Mouse (Mus musculus) embryo, embryonic 11.5 days (tissue): ENCODE data around the gene Gm10721.
"Not testable (repeated sequence)": the region's sequence is repeated elsewhere in the genome, so short reads cannot be mapped to it uniquely, and the experiment has no call there.

Source experiments
- DNase-seq: peaks from one replicate; pipeline ENCODE4 v3.0.0-alpha.2; 2012; ENCODE audit warnings: low read depth, low spot score

Gene Gm10721

DNA sequence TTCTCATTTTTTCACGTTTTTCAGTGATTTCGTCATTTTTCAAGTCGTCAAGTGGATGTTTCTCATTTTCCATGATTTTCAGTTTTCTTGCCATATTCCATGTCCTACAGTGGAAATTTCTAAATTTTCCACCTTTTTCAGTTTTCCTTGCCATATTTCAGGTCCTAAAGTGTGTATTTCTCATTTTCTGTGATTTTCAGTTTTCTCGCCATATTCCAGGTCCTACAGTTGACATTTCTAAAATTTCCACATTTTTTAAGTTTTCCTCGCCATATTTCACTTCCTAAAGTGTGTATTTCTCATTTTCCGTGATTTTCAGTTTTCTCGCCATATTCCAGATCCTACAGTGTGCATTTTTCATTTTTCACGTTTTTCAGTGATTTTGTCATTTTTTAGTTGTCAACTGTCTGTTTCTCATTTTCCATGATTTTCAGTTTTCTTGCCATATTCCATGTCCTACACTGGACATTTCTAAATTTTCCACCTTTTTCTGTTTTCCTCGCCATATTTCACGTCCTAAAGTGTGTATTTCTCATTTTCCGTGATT is at the start of gene Gm10721:
TSS of gene Gm10721 (plus strand) at position 408 of the 547 bp plus-strand sequence.
- DNase-seq = not testable (repeated sequence)

DNA sequence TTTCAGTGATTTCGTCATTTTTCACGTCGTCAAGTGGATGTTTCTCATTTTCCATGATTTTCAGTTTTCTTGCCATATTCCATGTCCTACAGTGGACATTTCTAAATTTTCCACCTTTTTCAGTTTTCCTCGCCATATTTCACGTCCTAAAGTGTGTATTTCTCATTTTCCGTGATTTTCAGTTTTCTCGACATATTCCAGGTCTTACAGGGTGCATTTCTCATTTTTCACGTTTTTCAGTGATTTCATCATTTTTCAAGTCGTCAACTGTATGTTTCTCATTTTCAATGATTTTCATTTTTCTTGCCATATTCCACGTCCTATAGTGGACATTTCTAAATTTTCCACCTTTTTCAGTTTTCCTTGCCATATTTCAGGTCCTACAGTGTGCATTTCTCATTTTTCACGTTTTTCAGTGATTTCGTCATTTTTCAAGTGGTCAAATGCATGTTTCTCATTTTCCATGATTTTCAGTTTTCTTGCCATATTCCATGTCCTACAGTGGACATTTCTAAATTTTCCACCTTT is 12.4 kb upstream of the Gm10721 start, which contains the start of gene Gm10722:
TSS of gene Gm10722 (plus strand) at position 478 of the 528 bp plus-strand sequence.
- DNase-seq = peak; percentile 27

DNA sequence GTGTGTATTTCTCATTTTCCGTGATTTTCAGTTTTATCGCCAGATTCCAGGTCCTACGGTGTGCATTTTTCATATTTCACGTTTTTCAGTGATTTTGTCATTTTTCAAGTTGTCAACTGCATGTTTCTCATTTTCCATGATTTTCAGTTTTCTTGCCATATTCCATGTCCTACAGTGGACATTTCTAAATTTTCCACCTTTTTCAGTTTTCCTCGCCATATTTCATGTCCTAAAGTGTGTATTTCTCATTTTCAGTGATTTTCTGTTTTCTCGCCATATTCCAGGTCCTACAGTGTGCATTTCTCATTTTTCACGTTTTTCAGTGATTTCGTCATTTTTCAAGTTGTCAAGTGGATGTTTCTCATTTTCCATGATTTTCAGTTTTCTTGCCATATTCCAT is 11.9 kb upstream of the Gm10721 start:
- not testable (repeated sequence) for DNase-seq

DNA sequence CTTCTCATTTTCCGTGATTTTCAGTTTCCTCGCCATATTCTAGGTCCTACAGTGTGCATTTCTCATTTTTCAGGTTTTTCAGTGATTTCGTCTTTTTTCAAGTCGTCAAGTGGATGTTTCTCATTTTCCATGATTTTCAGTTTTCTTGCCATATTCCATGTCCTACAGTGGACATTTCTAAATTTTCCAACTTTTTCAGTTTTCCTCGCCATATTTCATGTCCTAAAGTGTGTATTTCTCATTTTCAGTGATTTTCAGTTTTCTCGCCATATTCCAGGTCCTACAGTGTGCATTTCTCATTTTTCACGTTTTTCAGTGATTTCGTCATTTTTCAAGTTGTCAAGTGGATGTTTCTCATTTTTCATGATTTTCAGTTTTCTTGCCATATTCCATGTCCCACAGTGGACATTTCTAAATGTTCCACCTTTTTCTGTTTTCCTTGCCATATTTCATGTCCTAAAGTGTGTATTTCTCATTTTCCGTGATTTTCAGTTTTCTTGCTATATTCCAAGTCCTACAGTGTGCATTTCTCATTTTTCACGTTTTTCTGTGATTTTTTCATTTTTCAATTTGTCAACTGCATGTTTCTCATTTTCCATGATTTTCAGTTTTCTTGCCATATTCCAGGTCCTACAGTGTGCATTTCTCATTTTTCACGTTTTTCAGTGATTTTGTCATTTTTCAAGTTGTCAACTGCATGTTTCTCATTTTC is 10.8 kb upstream of the Gm10721 start:
- DNase-seq = peak; percentile 9

DNA sequence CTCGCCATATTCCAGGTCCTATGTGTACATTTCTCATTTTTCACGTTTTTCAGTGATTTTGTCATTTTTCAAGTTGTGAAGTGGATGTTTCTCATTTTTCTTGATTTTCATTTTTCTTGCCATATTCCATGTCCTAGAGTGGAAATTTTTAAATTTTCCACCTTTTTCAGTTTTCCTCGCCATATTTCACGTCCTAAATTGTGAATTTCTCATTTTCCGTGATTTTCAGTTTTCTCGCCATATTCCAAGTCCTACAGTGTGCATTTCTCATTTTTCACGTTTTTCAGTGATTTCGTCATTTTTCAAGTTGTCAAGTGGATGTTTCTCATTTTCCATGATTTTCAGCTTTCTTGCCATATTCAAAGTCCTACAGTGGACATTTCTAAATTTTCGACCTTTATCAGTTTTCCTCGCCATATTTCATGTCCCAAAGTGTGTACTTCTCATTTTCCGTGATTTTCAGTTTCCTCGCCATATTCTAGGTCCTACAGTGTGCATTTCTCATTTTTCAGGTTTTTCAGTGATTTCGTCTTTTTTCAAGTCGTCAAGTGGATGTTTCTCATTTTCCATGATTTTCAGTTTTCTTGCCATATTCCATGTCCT is 10.0 kb upstream of the Gm10721 start, which contains the start of gene Gm11168:
TSS of gene Gm11168 (plus strand) at position 553 of the 603 bp plus-strand sequence.
- not testable (repeated sequence) for DNase-seq

DNA sequence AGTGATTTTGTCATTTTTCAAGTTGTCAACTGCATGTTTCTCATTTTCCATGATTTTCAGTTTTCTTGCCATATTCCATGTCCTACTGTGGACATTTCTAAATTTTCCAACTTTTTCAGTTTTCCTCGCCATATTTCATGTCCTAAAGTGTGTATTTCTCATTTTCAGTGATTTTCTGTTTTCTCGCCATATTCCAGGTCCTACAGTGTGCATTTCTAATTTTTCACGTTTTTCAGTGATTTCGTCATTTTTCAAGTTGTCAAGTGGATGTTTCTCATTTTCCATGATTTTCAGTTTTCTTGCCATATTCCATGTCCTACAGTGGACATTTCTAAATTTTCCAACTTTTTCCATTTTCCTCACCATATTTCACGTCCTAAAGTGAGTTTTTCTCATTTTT is 6.8 kb upstream of the Gm10721 start:
- not testable (repeated sequence) for DNase-seq

DNA sequence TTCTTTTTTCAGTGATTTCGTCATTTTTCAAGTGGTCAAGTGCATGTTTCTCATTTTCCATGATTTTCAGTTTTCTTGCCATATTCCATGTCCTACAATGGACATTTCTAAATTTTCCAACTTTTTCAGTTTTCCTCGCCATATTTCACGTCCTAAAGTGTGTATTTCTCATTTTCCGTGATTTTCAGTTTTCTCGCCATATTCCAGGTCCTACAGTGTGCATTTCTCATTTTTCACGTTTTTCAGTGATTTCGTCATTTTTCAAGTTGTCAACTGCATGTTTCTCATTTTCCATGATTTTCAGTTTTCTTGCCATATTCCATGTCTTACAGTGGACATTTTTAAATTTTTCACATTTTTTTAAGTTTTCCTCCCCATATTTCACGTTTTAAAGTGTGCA is 6.3 kb upstream of the Gm10721 start:
- DNase-seq = not testable (repeated sequence)

DNA sequence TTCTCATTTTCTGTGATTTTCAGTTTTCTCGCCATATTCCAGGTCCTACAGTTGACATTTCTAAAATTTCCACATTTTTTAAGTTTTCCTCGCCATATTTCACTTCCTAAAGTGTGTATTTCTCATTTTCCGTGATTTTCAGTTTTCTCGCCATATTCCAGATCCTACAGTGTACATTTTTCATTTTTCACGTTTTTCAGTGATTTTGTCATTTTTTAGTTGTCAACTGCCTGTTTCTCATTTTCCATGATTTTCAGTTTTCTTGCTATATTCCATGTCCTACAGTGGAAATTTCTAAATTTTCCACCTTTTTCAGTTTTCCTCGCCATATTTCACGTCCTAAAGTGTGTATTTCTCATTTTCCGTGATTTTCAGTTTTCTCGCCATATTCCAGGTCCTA is 5.7 kb upstream of the Gm10721 start:
- DNase-seq = peak; percentile 14

DNA sequence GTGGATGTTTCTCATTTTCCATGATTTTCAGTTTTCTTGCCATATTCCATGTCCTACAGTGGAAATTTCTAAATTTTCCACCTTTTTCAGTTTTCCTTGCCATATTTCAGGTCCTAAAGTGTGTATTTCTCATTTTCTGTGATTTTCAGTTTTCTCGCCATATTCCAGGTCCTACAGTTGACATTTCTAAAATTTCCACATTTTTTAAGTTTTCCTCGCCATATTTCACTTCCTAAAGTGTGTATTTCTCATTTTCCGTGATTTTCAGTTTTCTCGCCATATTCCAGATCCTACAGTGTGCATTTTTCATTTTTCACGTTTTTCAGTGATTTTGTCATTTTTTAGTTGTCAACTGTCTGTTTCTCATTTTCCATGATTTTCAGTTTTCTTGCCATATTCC is 3.6 kb upstream of the Gm10721 start:
- not testable (repeated sequence) for DNase-seq

DNA sequence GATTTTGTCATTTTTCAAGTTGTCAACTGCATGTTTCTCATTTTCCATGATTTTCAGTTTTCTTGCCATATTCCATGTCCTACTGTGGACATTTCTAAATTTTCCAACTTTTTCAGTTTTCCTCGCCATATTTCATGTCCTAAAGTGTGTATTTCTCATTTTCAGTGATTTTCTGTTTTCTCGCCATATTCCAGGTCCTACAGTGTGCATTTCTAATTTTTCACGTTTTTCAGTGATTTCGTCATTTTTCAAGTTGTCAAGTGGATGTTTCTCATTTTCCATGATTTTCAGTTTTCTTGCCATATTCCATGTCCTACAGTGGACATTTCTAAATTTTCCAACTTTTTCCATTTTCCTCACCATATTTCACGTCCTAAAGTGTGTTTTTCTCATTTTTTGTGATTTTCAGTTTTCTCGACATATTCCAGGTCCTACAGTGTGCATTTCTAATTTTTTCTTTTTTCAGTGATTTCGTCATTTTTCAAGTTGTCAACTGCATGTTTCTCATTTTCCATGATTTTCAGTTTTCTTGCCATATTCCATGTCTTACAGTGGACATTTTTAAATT is 802 bp upstream of the Gm10721 start:
- not testable (repeated sequence) for DNase-seq

DNA sequence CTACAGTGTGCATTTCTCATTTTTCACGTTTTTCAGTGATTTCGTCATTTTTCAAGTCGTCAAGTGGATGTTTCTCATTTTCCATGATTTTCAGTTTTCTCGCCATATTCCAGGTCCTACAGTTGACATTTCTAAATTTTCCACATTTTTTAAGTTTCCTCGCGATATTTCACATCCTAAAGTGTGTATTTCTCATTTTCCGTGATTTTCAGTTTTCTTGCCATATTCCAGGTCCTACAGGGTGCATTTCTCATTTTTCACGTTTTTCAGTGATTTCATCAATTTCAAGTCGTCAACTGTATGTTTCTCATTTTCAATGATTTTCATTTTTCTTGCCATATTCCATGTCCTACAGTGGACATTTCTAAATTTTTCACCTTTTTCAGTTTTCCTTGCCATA is 2.4 kb downstream of the Gm10721 start, which contains the start of gene Gm10720:
TSS of gene Gm10720 (plus strand) at position 301 of the 400 bp plus-strand sequence.
- not testable (repeated sequence) for DNase-seq

DNA sequence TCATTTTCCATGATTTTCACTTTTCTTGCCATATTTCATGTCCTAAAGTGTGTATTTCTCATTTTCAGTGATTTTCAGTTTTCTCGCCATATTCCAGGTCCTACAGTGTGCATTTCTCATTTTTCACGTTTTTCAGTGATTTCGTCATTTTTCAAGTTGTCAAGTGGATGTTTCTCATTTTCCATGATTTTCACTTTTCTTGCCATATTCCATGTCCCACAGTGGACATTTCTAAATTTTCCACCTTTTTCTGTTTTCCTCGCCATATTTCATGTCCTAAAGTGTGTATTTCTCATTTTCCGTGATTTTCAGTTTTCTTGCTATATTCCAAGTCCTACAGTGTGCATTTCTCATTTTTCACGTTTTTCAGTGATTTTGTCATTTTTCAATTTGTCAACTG is 3.0 kb downstream of the Gm10721 start:
- not testable (repeated sequence) for DNase-seq

DNA sequence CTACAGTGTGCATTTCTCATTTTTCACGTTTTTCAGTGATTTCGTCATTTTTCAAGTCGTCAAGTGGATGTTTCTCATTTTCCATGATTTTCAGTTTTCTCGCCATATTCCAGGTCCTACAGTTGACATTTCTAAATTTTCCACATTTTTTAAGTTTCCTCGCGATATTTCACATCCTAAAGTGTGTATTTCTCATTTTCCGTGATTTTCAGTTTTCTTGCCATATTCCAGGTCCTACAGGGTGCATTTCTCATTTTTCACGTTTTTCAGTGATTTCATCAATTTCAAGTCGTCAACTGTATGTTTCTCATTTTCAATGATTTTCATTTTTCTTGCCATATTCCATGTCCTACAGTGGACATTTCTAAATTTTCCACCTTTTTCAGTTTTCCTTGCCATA is 4.2 kb downstream of the Gm10721 start, which contains the start of gene Gm10719:
TSS of gene Gm10719 (plus strand) at position 301 of the 400 bp plus-strand sequence.
- DNase-seq = not testable (repeated sequence)

DNA sequence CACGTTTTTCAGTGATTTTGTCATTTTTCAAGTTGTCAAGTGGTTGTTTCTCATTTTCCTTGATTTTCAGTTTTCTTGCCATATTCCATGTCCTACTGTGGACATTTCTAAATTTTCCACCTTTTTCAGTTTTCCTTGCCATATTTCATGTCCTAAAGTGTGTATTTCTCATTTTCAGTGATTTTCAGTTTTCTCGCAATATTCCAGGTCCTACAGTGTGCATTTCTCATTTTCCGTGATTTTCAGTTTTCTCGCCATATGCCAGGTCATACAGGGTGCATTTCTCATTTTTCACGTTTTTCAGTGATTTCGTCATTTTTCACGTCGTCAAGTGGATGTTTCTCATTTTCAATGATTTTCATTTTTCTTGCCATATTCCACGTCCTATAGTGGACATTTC is 6.0 kb downstream of the Gm10721 start:
- not testable (repeated sequence) for DNase-seq

DNA sequence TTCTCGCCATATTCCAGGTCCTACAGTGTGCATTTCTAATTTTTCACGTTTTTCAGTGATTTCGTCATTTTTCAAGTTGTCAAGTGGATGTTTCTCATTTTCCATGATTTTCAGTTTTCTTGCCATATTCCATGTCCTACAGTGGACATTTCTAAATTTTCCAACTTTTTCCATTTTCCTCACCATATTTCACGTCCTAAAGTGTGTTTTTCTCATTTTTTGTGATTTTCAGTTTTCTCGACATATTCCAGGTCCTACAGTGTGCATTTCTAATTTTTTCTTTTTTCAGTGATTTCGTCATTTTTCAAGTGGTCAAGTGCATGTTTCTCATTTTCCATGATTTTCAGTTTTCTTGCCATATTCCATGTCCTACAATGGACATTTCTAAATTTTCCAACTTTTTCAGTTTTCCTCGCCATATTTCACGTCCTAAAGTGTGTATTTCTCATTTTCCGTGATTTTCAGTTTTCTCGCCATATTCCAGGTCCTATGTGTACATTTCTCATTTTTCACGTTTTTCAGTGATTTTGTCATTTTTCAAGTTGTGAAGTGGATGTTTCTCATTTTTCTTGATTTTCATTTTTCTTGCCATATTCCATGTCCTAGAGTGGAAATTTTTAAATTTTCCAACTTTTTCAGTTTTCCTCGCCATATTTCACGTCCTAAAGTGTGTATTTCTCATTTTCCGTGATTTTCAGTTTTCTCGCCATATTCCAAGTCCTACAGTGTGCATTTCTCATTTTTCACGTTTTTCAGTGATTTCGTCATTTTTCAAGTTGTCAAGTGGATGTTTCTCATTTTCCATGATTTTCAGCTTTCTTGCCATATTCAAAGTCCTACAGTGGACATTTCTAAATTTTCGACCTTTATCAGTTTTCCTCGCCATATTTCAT is 7.1 kb downstream of the Gm10721 start:
- DNase-seq = not testable (repeated sequence)

DNA sequence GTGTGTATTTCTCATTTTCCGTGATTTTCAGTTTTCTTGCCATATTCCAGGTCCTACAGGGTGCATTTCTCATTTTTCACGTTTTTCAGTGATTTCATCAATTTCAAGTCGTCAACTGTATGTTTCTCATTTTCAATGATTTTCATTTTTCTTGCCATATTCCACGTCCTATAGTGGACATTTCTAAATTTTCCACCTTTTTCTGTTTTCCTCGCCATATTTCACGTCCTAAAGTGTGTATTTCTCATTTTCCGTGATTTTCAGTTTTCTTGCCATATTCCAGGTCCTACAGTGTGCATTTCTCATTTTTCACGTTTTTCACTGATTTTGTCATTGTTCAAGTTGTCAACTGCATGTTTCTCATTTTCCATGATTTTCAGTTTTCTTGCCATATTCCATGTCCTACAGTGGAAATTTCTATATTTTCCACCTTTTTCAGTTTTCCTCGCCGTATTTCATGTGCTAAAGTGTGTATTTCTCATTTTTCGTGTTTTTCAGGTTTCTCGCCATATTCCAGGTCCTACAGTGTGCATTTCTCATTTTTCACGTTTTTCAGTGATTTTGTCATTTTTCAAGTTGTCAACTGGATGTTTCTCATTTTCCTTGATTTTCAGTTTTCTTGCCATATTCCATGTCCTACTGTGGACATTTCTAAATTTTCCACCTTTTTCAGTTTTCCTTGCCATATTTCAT is 9.5 kb downstream of the Gm10721 start:
- DNase-seq = peak; percentile 20

DNA sequence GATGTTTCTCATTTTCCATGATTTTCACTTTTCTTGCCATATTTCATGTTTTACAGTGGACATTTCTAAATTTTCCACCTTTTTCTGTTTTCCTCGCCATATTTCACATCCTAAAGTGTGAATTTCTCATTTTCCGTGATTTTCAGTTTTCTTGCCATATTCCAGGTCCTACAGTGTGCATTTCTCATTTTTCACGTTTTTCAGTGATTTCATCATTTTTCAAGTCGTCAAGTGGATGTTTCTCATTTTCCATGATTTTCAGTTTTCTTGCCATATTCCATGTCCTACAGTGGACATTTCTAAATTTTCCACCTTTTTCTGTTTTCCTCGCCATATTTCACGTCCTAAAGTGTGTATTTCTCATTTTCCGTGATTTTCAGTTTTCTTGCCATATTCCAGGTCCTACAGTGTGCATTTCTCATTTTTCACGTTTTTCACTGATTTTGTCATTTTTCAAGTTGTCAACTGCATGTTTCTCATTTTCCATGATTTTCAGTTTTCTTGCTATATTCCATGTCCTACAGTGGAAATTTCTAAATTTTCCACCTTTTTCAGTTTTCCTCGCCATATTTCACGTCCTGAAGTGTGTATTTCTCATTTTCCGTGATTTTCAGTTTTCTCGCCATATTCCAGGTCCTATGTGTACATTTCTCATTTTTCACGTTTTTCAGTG is 10.5 kb downstream of the Gm10721 start, which contains the start of gene Gm10718:
TSS of gene Gm10718 (plus strand) at position 236 of the 673 bp plus-strand sequence.
- DNase-seq = not testable (repeated sequence)

DNA sequence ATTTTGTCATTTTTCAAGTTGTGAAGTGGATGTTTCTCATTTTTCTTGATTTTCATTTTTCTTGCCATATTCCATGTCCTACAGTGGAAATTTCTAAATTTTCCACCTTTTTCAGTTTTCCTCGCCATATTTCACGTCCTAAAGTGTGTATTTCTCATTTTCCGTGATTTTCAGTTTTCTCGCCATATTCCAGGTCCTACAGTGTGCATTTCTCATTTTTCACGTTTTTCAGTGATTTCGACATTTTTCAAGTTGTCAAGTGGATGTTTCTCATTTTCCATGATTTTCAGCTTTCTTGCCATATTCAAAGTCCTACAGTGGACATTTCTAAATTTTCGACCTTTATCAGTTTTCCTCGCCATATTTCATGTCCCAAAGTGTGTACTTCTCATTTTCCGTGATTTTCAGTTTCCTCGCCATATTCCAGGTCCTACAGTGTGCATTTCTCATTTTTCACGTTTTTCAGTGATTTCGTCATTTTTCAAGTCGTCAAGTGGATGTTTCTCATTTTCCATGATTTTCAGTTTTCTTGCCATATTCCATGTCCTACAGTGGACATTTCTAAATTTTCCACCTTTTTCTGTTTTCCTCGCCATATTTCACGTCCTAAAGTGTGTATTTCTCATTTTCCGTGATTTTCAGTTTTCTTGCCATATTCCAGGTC is 11.2 kb downstream of the Gm10721 start:
- not testable (repeated sequence) for DNase-seq

DNA sequence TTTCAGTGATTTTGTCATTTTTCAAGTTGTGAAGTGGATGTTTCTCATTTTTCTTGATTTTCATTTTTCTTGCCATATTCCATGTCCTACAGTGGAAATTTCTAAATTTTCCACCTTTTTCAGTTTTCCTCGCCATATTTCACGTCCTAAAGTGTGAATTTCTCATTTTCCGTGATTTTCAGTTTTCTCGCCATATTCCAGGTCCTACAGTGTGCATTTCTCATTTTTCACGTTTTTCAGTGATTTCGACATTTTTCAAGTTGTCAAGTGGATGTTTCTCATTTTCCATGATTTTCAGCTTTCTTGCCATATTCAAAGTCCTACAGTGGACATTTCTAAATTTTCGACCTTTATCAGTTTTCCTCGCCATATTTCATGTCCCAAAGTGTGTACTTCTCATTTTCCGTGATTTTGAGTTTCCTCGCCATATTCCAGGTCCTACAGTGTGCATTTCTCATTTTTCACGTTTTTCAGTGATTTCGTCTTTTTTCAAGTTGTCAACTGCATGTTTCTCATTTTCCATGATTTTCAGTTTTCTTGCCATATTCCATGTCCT is 12.1 kb downstream of the Gm10721 start, which contains the start of gene Gm10717:
TSS of gene Gm10717 (plus strand) at position 506 of the 556 bp plus-strand sequence.
- DNase-seq = not testable (repeated sequence)
